In genomic region chr1:150241153-150241552, GRCm38 (mm10) we compare ENCODE assay signal across 17 mouse cellular contexts.
"Had no signal": no experiment of that assay in that cellular context is flagged by ENCODE, and none has a peak within 500 bp of the region (broad histone marks: within the 10 kb centered on the region; RNA-seq: fewer than 3 reads in every experiment).

No protein-coding gene starts in this region.

- H3K27me3 ChIP-seq: neural tube, embryonic 12.5 days; neural tube, embryonic 13.5 days; neural tube, embryonic 15.5 days; stomach, embryonic 15.5 days had no signal

- H3K9ac ChIP-seq: neural tube, embryonic 12.5 days; neural tube, embryonic 13.5 days; neural tube, embryonic 15.5 days; stomach, embryonic 15.5 days had no signal

- H3K9me3 ChIP-seq: neural tube, embryonic 12.5 days; neural tube, embryonic 13.5 days; neural tube, embryonic 15.5 days; stomach, embryonic 15.5 days had no signal

- H3K4me2 ChIP-seq: neural tube, embryonic 12.5 days; neural tube, embryonic 13.5 days; neural tube, embryonic 15.5 days; stomach, embryonic 15.5 days had no signal

- DNase-seq: retina, postnatal 1 day; right cerebral cortex, adult 18-20 months; right cerebral cortex, postnatal 14 days; right cerebral cortex, postnatal 25 days; right cerebral cortex, postnatal 4 days; spleen, adult 18-20 months; thymus, adult 18-20 months; thymus, adult 2 months; thymus, postnatal 14 days; thymus, postnatal 25 days; thymus, postnatal 36 days; thymus, postnatal 4 days had no signal

- H3K4me1 ChIP-seq: neural tube, embryonic 12.5 days; neural tube, embryonic 13.5 days; neural tube, embryonic 15.5 days; stomach, embryonic 15.5 days had no signal

- H3K4me3 ChIP-seq: neural tube, embryonic 12.5 days; neural tube, embryonic 13.5 days; neural tube, embryonic 15.5 days; stomach, embryonic 15.5 days had no signal

- H3K36me3 ChIP-seq: neural tube, embryonic 12.5 days; neural tube, embryonic 13.5 days; neural tube, embryonic 15.5 days; stomach, embryonic 15.5 days had no signal

- H3K27ac ChIP-seq: neural tube, embryonic 12.5 days; neural tube, embryonic 13.5 days; neural tube, embryonic 15.5 days; stomach, embryonic 15.5 days; stomach, postnatal 0 days had no signal
